Mouse (Mus musculus): Measurements from ENCODE around the gene Ache. TPM values are rescaled to one million over a fixed set of nuclear protein-coding genes. Genes with fewer than 3 reads are reported as not detected.
A peak's percentile ranks its signal among the peaks of the same experiment; 100 is the strongest.

Ache gene
- polyA plus RNA-seq, 1 experiment: 217 TPM

- no peaks in the 10 kb centered on the region; the same call in 1 of the 2 replicates for H3K4me1 ChIP-seq (ENCODE audit: control insufficient read depth, insufficient read depth, low read length)
- H3K27ac ChIP-seq (ENCODE audit: control insufficient read depth, insufficient read depth, low read depth, low read length, poor library complexity): no peak overlapping the region
- TF ChIP-seq CTCF (IDR thresholded peaks at IDR 0.05; ENCODE audit: control insufficient read depth, insufficient read depth, low read length) (no peak), POLR2A (IDR thresholded peaks at IDR 0.05; ENCODE audit: borderline replicate concordance, control insufficient read depth, low read depth, low read length) (no peak)
- 33% methylated on average over 7 of the region's 7 CpGs for WGBS
- no peak overlapping the region for H3K4me3 ChIP-seq (replicated peaks; ENCODE audit: control insufficient read depth, low read depth, low read length)
Observed at GRCm38 (mm10) chr5:137285986-137286385, 1.3 kb upstream of the Ache start.

DNA sequence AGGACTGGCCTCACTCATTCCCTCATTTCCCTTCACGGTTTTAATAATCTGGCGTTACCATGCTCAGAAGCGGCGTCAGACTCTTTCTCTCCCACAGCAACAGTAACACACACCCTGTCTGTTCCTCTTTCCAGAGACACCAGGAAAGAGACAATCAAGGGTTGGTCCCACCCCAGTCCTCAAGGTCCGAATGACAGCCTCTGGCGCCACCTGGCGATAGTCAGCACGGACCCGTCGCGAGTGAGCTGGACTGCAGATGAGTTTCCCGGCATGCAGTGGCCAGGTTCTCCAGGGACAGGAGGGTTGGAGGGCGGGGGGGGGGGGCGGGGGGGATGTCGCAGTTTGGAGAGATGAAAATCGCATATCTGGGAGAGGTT, 676 bp upstream of the Ache start:
- peak overlapping the region; percentile 63 for H3K4me3 ChIP-seq (replicated peaks; ENCODE audit: control insufficient read depth, low read depth, low read length)

DNA sequence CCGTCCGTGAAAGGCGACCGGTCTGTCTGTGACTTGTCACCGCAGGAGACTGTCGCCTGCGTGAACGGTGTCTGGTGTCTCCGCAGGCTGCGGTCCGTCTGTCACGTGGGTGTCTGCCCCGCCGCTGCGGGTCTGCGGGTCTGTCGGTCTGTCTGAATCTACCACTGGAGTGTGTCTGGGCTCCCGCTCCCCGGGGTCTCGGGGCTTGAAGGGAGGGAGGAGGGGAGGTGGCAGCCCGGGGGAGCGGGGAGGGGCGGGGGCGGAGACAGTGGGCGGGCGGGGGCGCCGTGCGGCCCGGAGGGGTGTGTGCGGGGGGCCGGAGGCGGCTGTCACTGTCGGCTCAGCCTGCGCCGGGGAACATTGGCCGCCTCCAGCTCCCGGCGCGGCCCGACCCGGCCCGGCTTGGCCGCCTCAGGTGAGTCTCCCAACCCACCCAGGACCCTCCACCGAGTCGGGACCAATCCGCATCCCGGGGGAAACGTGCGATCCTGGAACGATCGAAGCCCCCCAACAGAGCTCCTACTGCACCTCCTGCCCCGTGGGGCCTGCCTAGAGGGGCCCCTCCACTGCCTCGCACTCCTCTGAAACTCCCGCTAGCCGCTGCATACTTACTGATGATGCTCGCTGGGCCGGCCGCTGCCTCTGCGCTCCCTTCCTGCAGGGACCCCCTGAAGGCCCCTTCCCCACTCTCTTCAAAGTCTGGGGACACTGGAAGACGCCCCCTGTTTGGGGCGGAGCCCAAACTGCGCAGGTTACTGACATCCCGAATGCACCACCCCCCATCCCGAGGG, 829 bp downstream of the Ache start:
- 1% methylated on average over 60 of the region's 65 CpGs for WGBS
- TF ChIP-seq POLR2A (IDR thresholded peaks at IDR 0.05; ENCODE audit: borderline replicate concordance, control insufficient read depth, low read depth, low read length) (0 out of 2 replicates have a peak, but pooled peaks have one; percentile 33), CTCF (IDR thresholded peaks at IDR 0.05; ENCODE audit: control insufficient read depth, insufficient read depth, low read length) (no peak)
- Histone ChIP-seq H3K4me1 (ENCODE audit: control insufficient read depth, insufficient read depth, low read length) (no peaks in the 10 kb centered on the region; the same call in 1 of the 2 replicates), H3K27ac (ENCODE audit: control insufficient read depth, insufficient read depth, low read depth, low read length, poor library complexity) (peak overlapping the region; percentile 80), H3K4me3 (replicated peaks; ENCODE audit: control insufficient read depth, low read depth, low read length) (peak overlapping the region; percentile 63)

More for the DNA sequence above, 676 bp upstream of the Ache start:
- TF ChIP-seq CTCF (IDR thresholded peaks at IDR 0.05; ENCODE audit: control insufficient read depth, insufficient read depth, low read length) (peak; percentile 100), POLR2A (IDR thresholded peaks at IDR 0.05; ENCODE audit: borderline replicate concordance, control insufficient read depth, low read depth, low read length) (no peak)
- Histone ChIP-seq H3K4me1 (ENCODE audit: control insufficient read depth, insufficient read depth, low read length) (no peaks in the 10 kb centered on the region; the same call in 1 of the 2 replicates), H3K27ac (ENCODE audit: control insufficient read depth, insufficient read depth, low read depth, low read length, poor library complexity) (no peak overlapping the region)
- WGBS: under 1% methylated on average over 14 of the region's 16 CpGs

- H3K27ac ChIP-seq (ENCODE audit: control insufficient read depth, insufficient read depth, low read depth, low read length, poor library complexity): peak overlapping the region; percentile 97
- H3K4me3 ChIP-seq (replicated peaks; ENCODE audit: control insufficient read depth, low read depth, low read length): peak overlapping the region; percentile 51
- peak; percentile 33; the same call in 1 of the 2 replicates for TF ChIP-seq CTCF (IDR thresholded peaks at IDR 0.05; ENCODE audit: control insufficient read depth, insufficient read depth, low read length)
- TF ChIP-seq POLR2A (IDR thresholded peaks at IDR 0.05; ENCODE audit: borderline replicate concordance, control insufficient read depth, low read depth, low read length): peak; percentile 44; the same call in 1 of the 2 replicates
- no peaks in the 10 kb centered on the region; the same call in 1 of the 2 replicates for H3K4me1 ChIP-seq (ENCODE audit: control insufficient read depth, insufficient read depth, low read length)
- WGBS: 3% methylated on average over 25 of the region's 25 CpGs
Observed at GRCm38 (mm10) chr5:137288999-137289470, 1.7 kb downstream of the Ache start.

- peak overlapping the region; percentile 97 for H3K27ac ChIP-seq (ENCODE audit: control insufficient read depth, insufficient read depth, low read depth, low read length, poor library complexity)
- TF ChIP-seq CTCF (IDR thresholded peaks at IDR 0.05; ENCODE audit: control insufficient read depth, insufficient read depth, low read length): no peak
- peak; percentile 69 for TF ChIP-seq POLR2A (IDR thresholded peaks at IDR 0.05; ENCODE audit: borderline replicate concordance, control insufficient read depth, low read depth, low read length)
- H3K4me3 ChIP-seq (replicated peaks; ENCODE audit: control insufficient read depth, low read depth, low read length): peak overlapping the region; percentile 51
- no peaks in the 10 kb centered on the region; the same call in 1 of the 2 replicates for H3K4me1 ChIP-seq (ENCODE audit: control insufficient read depth, insufficient read depth, low read length)
- 50% methylated on average over 13 of the region's 13 CpGs for WGBS
Observed at GRCm38 (mm10) chr5:137289591-137290365, 2.5 kb downstream of the Ache start.

GRCm38 (mm10) chr5:137290677-137291076, 3.4 kb downstream of the Ache start:
- Histone ChIP-seq H3K27ac (ENCODE audit: control insufficient read depth, insufficient read depth, low read depth, low read length, poor library complexity) (peak overlapping the region; percentile 93), H3K4me3 (replicated peaks; ENCODE audit: control insufficient read depth, low read depth, low read length) (peak overlapping the region; percentile 51), H3K4me1 (ENCODE audit: control insufficient read depth, insufficient read depth, low read length) (no peaks in the 10 kb centered on the region; the same call in 1 of the 2 replicates)
- 15% methylated on average over 15 of the region's 15 CpGs for WGBS
- peak; percentile 94; the same call in 1 of the 2 replicates for TF ChIP-seq POLR2A (IDR thresholded peaks at IDR 0.05; ENCODE audit: borderline replicate concordance, control insufficient read depth, low read depth, low read length)
- peak; percentile 80 for TF ChIP-seq CTCF (IDR thresholded peaks at IDR 0.05; ENCODE audit: control insufficient read depth, insufficient read depth, low read length)

GRCm38 (mm10) chr5:137291381-137291926, 4.1 kb downstream of the Ache start:
- no peaks in the 10 kb centered on the region; the same call in 1 of the 2 replicates for H3K4me1 ChIP-seq (ENCODE audit: control insufficient read depth, insufficient read depth, low read length)
- no peak overlapping the region for H3K27ac ChIP-seq (ENCODE audit: control insufficient read depth, insufficient read depth, low read depth, low read length, poor library complexity)
- 75% methylated on average over 15 of the region's 15 CpGs for WGBS
- TF ChIP-seq POLR2A (IDR thresholded peaks at IDR 0.05; ENCODE audit: borderline replicate concordance, control insufficient read depth, low read depth, low read length) (no peak), CTCF (IDR thresholded peaks at IDR 0.05; ENCODE audit: control insufficient read depth, insufficient read depth, low read length) (no peak)
- peak overlapping the region; percentile 47 for H3K4me3 ChIP-seq (replicated peaks; ENCODE audit: control insufficient read depth, low read depth, low read length)
